Mouse (Mus musculus) embryonic facial prominence, embryonic 13.5 days (tissue): ENCODE data around the gene Asap2. TPM values are rescaled to one million over a fixed set of nuclear protein-coding genes. Genes with fewer than 3 reads are reported as not detected.
A peak's percentile ranks its signal among the peaks of the same experiment; 100 is the strongest.

Source experiments
- ATAC-seq: fragments of 200-750 bp; cut with Nextera tagmentation; 2 replicates; pipeline ENCODE4 v1.8.0; 2017; ENCODE audit warnings: low read depth; ENCODE audit not compliant: insufficient number of reproducible peaks, insufficient read depth, low FRiP score, low TSS enrichment
- H3K27ac ChIP-seq: fragments of 300-500 bp; sonication (generic); 2 replicates; pipeline ENCODE4 v1.5.1; 2015; ENCODE audit warnings: moderate library complexity, mild to moderate bottlenecking, inconsistent platforms
- H3K27me3 ChIP-seq: fragments of 300-500 bp; sonication (generic); 2 replicates; pipeline ENCODE4 v1.6.1; 2015; ENCODE audit warnings: mild to moderate bottlenecking, inconsistent platforms
- H3K36me3 ChIP-seq: fragments of 300-500 bp; sonication (generic); 2 replicates; pipeline ENCODE4 v1.6.1; 2015; ENCODE audit warnings: mild to moderate bottlenecking, inconsistent platforms
- H3K4me1 ChIP-seq: fragments of 300-500 bp; sonication (generic); 2 replicates; pipeline ENCODE4 v1.6.1; 2015; ENCODE audit warnings: inconsistent platforms
- H3K4me2 ChIP-seq: fragments of 300-500 bp; sonication (generic); 2 replicates; pipeline ENCODE4 v1.6.1; 2015; ENCODE audit warnings: moderate library complexity, mild to moderate bottlenecking, inconsistent platforms
- H3K4me3 ChIP-seq: fragments of 300-500 bp; sonication (generic); 2 replicates; pipeline ENCODE4 v1.5.1; 2015; ENCODE audit warnings: mild to moderate bottlenecking, inconsistent platforms
- H3K9ac ChIP-seq: fragments of 300-500 bp; sonication (generic); 2 replicates; pipeline ENCODE4 v1.6.1; 2015; ENCODE audit warnings: mild to moderate bottlenecking, inconsistent platforms
- H3K9me3 ChIP-seq: fragments of 300-500 bp; sonication (generic); 2 replicates; pipeline ENCODE4 v1.6.1; 2016; ENCODE audit warnings: inconsistent platforms
- WGBS: fragments of 180-500 bp; shearing (Covaris S2); methylation state at CpG from one replicate; pipeline ENCODE4 v1.1.7; 2015; ENCODE audit warnings: mixed read lengths; 5-methylcytosine and 5-hydroxymethylcytosine counted together
- polyA plus RNA-seq: library from polyadenylated mRNA; unstranded; fragments of >200 nt; fragmentation: Nextera tagmentation; extraction: Ambion mirVana; gene quantifications from 2 replicates; pipeline ENCODE4 v1.2.1, GENCODE M21; 2015

The Asap2 gene
- polyA plus RNA-seq, 1 experiment from 2014 or later: 10.8 TPM

- peaks cover 72% of the 10 kb centered on the region for H3K4me1 ChIP-seq
- H3K4me3 ChIP-seq: no peak overlapping the region
- no peak for ATAC-seq
- H3K27ac ChIP-seq: peak overlapping the region; percentile 28; the same call in 1 of the 2 replicates
- H3K36me3 ChIP-seq: 0 out of 2 replicates have a peak, but pooled peaks cover 3% of the 10 kb centered on the region
- no peaks in the 10 kb centered on the region for H3K9me3 ChIP-seq
- H3K4me2 ChIP-seq: no peak overlapping the region
- WGBS: 42% methylated on average over 8 of the region's 8 CpGs
- H3K9ac ChIP-seq: no peak overlapping the region
- no peaks in the 10 kb centered on the region for H3K27me3 ChIP-seq
Observed at GRCm38 (mm10) chr12:21135651-21136461, 145.6 kb downstream of the Asap2 start.

GRCm38 (mm10) chr12:21136462-21136751 is 146.1 kb downstream of the Asap2 start:
- Histone ChIP-seq H3K27ac (peak overlapping the region; percentile 28; the same call in 1 of the 2 replicates), H3K9ac (no peak overlapping the region), H3K4me1 (peaks cover 70% of the 10 kb centered on the region), H3K4me3 (no peak overlapping the region), H3K36me3 (0 out of 2 replicates have a peak, but pooled peaks cover 3% of the 10 kb centered on the region), H3K9me3 (no peaks in the 10 kb centered on the region), H3K27me3 (no peaks in the 10 kb centered on the region), H3K4me2 (no peak overlapping the region)
- no peak for ATAC-seq
- WGBS: 74% methylated on average over 2 of the region's 2 CpGs

DNA sequence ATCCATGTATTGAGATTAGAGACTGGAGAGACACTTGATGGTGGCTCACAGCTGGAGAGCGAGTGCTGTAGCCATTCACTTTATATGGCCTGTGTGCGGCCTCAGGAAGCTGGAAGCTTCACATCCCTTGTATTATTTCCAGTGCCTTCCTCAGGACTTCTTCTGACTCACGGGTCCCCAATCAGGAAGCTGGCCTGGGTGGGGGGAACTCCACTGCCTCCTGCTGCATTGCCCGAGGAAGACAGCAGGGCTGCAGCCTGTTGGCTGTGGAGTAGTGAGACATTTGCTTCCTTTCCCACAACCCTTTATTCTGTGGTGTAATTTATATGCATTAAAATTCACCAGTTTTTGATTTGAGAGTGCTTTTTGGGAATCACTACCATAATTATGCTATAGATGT is 149.3 kb downstream of the Asap2 start:
- H3K4me2 ChIP-seq: no peak overlapping the region
- no peaks in the 10 kb centered on the region for H3K36me3 ChIP-seq
- 60% methylated on average over 4 of the region's 4 CpGs for WGBS
- peaks cover 49% of the 10 kb centered on the region for H3K4me1 ChIP-seq
- H3K4me3 ChIP-seq: no peak overlapping the region
- no peak overlapping the region for H3K27ac ChIP-seq
- no peak overlapping the region for H3K9ac ChIP-seq
- no peaks in the 10 kb centered on the region for H3K27me3 ChIP-seq
- no peak for ATAC-seq
- no peaks in the 10 kb centered on the region for H3K9me3 ChIP-seq

DNA sequence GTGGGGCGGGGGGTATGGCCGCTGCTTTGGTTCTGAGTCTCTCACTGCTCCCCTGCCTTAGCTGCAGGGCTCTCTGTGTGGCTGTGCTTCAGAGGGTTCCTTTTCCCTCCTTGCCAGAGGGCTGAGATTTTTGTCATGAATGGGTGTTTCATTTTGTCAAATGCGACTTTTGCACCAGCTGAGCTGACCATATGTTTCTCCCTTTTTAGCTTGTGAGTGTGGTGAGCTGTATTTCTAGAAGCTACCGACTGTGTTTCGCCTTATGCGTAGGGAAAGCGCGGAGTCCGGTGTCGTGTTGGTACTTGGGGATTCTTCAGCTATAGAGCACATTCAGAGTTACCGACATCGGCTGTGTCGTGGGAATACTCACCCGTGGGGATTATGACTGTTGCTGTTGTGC is 149.9 kb downstream of the Asap2 start:
- peaks cover 43% of the 10 kb centered on the region for H3K4me1 ChIP-seq

DNA sequence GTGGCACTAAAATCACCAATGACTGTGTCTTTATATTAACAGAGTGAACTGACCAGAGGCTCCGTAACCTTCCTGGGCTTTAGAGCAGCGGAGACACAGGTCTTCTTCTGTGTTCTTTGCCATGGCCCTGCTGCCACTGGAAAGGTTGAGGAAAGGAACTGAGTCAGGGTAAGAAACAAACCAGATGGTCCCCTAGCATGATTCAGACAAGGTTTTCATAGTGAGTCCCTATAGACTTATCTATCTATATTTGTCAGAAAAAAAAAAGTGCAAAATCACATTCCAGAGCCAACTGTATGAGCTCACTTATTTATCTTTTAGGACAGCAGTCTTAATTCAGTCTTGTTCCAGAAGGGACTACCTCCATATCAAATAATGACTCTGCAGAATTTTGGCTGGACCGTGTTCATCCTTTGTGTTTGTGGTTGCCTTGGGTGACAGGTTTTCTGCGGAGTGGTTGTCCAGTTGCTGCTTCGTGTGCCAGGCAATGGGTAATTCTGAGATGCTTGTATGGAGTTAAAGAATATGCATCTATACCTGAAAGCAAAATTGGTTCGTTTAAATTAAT is 150.6 kb downstream of the Asap2 start:
- Histone ChIP-seq H3K27ac (no peak overlapping the region), H3K36me3 (0 out of 2 replicates have a peak, but pooled peaks cover 3% of the 10 kb centered on the region), H3K9me3 (no peaks in the 10 kb centered on the region), H3K9ac (no peak overlapping the region), H3K4me3 (no peak overlapping the region), H3K4me2 (no peak overlapping the region), H3K4me1 (peaks cover 37% of the 10 kb centered on the region), H3K27me3 (no peaks in the 10 kb centered on the region)
- no peak for ATAC-seq
- WGBS: 94% methylated on average over 6 of the region's 6 CpGs

More for the DNA sequence above, 149.9 kb downstream of the Asap2 start:
- no peak overlapping the region for H3K4me3 ChIP-seq
- ATAC-seq: no peak
- no peaks in the 10 kb centered on the region for H3K27me3 ChIP-seq
- no peak overlapping the region for H3K27ac ChIP-seq
- WGBS: 87% methylated on average over 14 of the region's 14 CpGs
- H3K9ac ChIP-seq: no peak overlapping the region
- H3K4me2 ChIP-seq: no peak overlapping the region
- no peaks in the 10 kb centered on the region for H3K9me3 ChIP-seq
- H3K36me3 ChIP-seq: 0 out of 2 replicates have a peak, but pooled peaks cover 3% of the 10 kb centered on the region

GRCm38 (mm10) chr12:21141691-21142300 is 151.5 kb downstream of the Asap2 start:
- Histone ChIP-seq H3K9me3 (no peaks in the 10 kb centered on the region), H3K9ac (no peak overlapping the region), H3K4me3 (no peak overlapping the region), H3K27ac (no peak overlapping the region), H3K36me3 (0 out of 2 replicates have a peak, but pooled peaks cover 3% of the 10 kb centered on the region), H3K27me3 (no peaks in the 10 kb centered on the region), H3K4me2 (no peak overlapping the region), H3K4me1 (peaks cover 30% of the 10 kb centered on the region)
- 87% methylated on average over 5 of the region's 5 CpGs for WGBS
- no peak for ATAC-seq

DNA sequence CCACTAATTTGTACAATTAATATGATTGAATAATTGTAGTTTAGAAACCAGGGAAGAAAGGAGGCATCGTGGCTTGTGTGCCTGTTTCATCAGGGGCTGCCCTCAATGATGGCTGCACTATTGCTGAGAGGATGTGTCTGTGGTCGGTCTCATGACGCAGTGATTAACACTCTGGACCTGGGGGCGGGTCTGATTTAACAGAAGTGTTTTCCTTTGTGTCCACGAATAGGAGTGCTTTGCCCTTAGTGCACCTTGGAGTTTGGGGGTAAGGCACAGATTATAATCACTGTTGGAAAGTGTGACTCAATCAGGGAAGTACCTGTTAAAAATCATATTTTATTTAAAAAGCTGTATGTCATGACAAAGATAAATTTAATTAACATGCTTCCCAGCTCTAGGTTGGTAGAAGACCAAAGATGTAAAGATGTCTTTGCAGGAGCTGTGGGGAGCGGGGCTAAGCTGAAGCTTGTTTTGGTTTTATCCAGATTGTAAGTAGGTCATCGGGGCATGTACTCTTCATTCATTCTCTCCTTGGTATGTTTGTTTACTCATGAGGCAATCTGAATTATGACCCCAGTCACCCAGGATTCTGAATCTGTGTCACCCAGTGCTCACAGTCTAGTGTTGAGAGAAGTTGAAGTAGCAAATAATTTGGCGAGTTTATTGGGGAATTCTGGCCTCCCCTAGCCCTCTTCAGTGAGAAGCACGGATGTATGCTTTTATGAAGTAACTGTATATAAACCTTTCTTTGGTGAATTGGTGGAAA is 152.4 kb downstream of the Asap2 start:
- H3K36me3 ChIP-seq: 0 out of 2 replicates have a peak, but pooled peaks cover 3% of the 10 kb centered on the region
- H3K4me2 ChIP-seq: no peak overlapping the region
- peaks cover 29% of the 10 kb centered on the region for H3K4me1 ChIP-seq
- no peak overlapping the region for H3K4me3 ChIP-seq
- no peak overlapping the region for H3K27ac ChIP-seq
- H3K9me3 ChIP-seq: no peaks in the 10 kb centered on the region
- no peak for ATAC-seq
- H3K27me3 ChIP-seq: no peaks in the 10 kb centered on the region
- 76% methylated on average over 9 of the region's 9 CpGs for WGBS
- H3K9ac ChIP-seq: no peak overlapping the region

- Histone ChIP-seq H3K36me3 (0 out of 2 replicates have a peak, but pooled peaks cover 3% of the 10 kb centered on the region), H3K4me2 (no peak overlapping the region), H3K9ac (no peak overlapping the region), H3K4me1 (peaks cover 15% of the 10 kb centered on the region), H3K27ac (no peak overlapping the region), H3K9me3 (no peaks in the 10 kb centered on the region), H3K4me3 (no peak overlapping the region), H3K27me3 (no peaks in the 10 kb centered on the region)
- ATAC-seq: no peak
- 83% methylated on average over 5 of the region's 5 CpGs for WGBS
Observed at GRCm38 (mm10) chr12:21144602-21145001, 154.3 kb downstream of the Asap2 start.

- 90% methylated on average over 5 of the region's 5 CpGs for WGBS
- peaks cover 11% of the 10 kb centered on the region for H3K4me1 ChIP-seq
- H3K9me3 ChIP-seq: no peaks in the 10 kb centered on the region
- no peak overlapping the region for H3K4me3 ChIP-seq
- H3K9ac ChIP-seq: no peak overlapping the region
- no peak for ATAC-seq
- H3K27ac ChIP-seq: no peak overlapping the region
- no peak overlapping the region for H3K4me2 ChIP-seq
- no peaks in the 10 kb centered on the region for H3K27me3 ChIP-seq
- H3K36me3 ChIP-seq: 0 out of 2 replicates have a peak, but pooled peaks cover 3% of the 10 kb centered on the region
Observed at GRCm38 (mm10) chr12:21145050-21145449, 154.8 kb downstream of the Asap2 start.

GRCm38 (mm10) chr12:21146826-21147225 is 156.6 kb downstream of the Asap2 start:
- H3K4me1 ChIP-seq: peaks cover 7% of the 10 kb centered on the region; the same call in 1 of the 2 replicates
- no peak overlapping the region for H3K9ac ChIP-seq
- WGBS: 52% methylated on average over 4 of the region's 4 CpGs
- 0 out of 2 replicates have a peak, but pooled peaks cover 3% of the 10 kb centered on the region for H3K36me3 ChIP-seq
- H3K27me3 ChIP-seq: no peaks in the 10 kb centered on the region
- no peak overlapping the region for H3K27ac ChIP-seq
- no peak overlapping the region for H3K4me2 ChIP-seq
- no peak overlapping the region for H3K4me3 ChIP-seq
- no peaks in the 10 kb centered on the region for H3K9me3 ChIP-seq
- no peak for ATAC-seq

GRCm38 (mm10) chr12:21153279-21153707 is 163.0 kb downstream of the Asap2 start:
- no peaks in the 10 kb centered on the region for H3K36me3 ChIP-seq
- H3K27me3 ChIP-seq: no peaks in the 10 kb centered on the region
- H3K27ac ChIP-seq: no peak overlapping the region
- H3K9me3 ChIP-seq: no peaks in the 10 kb centered on the region
- no peak overlapping the region for H3K9ac ChIP-seq
- H3K4me3 ChIP-seq: no peak overlapping the region
- H3K4me1 ChIP-seq: peaks cover 14% of the 10 kb centered on the region; the same call in 1 of the 2 replicates
- 58% methylated on average over 8 of the region's 8 CpGs for WGBS
- no peak for ATAC-seq
- no peak overlapping the region for H3K4me2 ChIP-seq
